Mouse (Mus musculus) intestine, embryonic 14.5 days (tissue): ENCODE results near the gene Gpc2. TPM values are rescaled to one million over a fixed set of nuclear protein-coding genes. Genes with fewer than 3 reads are reported as not detected.
A peak's percentile ranks its signal among the peaks of the same experiment; 100 is the strongest.

Source experiments
- ATAC-seq: fragments of 200-750 bp; cut with Nextera tagmentation; replicated peaks from 2 replicates; pipeline ENCODE4 v1.8.0; 2017; ENCODE audit warnings: low read depth, moderate number of reproducible peaks, moderate TSS enrichment, moderate library complexity; ENCODE audit not compliant: low FRiP score, low TSS enrichment
- DNase-seq: peaks from one replicate; pipeline ENCODE4 v3.0.0-alpha.2; 2018; ENCODE audit warnings: low spot score
- H3K27ac ChIP-seq: fragments of 300-500 bp; sonication (generic); 2 replicates; pipeline ENCODE4 v1.5.1; 2014; ENCODE audit warnings: low read depth, mild to moderate bottlenecking, control low read depth
- H3K27me3 ChIP-seq: fragments of 300-500 bp; sonication (generic); replicated peaks from 2 replicates; pipeline ENCODE4 v1.6.1; 2014; ENCODE audit warnings: low read length, control low read depth; ENCODE audit not compliant: control insufficient read depth, insufficient read depth
- H3K36me3 ChIP-seq: fragments of 300-500 bp; sonication (generic); 2 replicates; pipeline ENCODE4 v1.6.1; 2014; ENCODE audit warnings: low read length, control low read depth; ENCODE audit not compliant: control insufficient read depth, insufficient read depth
- H3K4me1 ChIP-seq: fragments of 300-500 bp; sonication (generic); replicated peaks from 2 replicates; pipeline ENCODE4 v1.6.1; 2014; ENCODE audit warnings: low read length, control low read depth, mixed read lengths; ENCODE audit not compliant: control insufficient read depth, insufficient read depth
- H3K4me2 ChIP-seq: fragments of 300-500 bp; sonication (generic); 2 replicates; pipeline ENCODE4 v1.6.1; 2014; ENCODE audit warnings: low read length
- H3K4me3 ChIP-seq: fragments of 300-500 bp; sonication (generic); 2 replicates; pipeline ENCODE4 v1.5.1; 2014; ENCODE audit warnings: low read depth, low read length, control low read depth, mixed read lengths
- H3K9ac ChIP-seq: fragments of 300-500 bp; sonication (generic); 2 replicates; pipeline ENCODE4 v1.6.1; 2014; ENCODE audit warnings: mild to moderate bottlenecking, low read length
- H3K9me3 ChIP-seq: fragments of 300-500 bp; sonication (generic); 2 replicates; pipeline ENCODE4 v1.6.1; 2016; ENCODE audit warnings: low read length, control low read depth; ENCODE audit not compliant: control insufficient read depth
- WGBS: fragments of 180-500 bp; shearing (Covaris S2); extraction: QIAGEN DNeasy Blood & Tissue Kit; methylation state at CpG from one replicate; pipeline ENCODE4 v1.1.7; 2014; 5-methylcytosine and 5-hydroxymethylcytosine counted together
- polyA plus RNA-seq: library from polyadenylated mRNA; unstranded; fragments of >200 nt; fragmentation: Nextera tagmentation; extraction: Ambion mirVana; gene quantifications from 2 replicates; pipeline ENCODE4 v1.2.1, GENCODE M21; 2014

The Gpc2 gene
- polyA plus RNA-seq: 3.4 and 4.9 TPM in 2 replicates

DNA sequence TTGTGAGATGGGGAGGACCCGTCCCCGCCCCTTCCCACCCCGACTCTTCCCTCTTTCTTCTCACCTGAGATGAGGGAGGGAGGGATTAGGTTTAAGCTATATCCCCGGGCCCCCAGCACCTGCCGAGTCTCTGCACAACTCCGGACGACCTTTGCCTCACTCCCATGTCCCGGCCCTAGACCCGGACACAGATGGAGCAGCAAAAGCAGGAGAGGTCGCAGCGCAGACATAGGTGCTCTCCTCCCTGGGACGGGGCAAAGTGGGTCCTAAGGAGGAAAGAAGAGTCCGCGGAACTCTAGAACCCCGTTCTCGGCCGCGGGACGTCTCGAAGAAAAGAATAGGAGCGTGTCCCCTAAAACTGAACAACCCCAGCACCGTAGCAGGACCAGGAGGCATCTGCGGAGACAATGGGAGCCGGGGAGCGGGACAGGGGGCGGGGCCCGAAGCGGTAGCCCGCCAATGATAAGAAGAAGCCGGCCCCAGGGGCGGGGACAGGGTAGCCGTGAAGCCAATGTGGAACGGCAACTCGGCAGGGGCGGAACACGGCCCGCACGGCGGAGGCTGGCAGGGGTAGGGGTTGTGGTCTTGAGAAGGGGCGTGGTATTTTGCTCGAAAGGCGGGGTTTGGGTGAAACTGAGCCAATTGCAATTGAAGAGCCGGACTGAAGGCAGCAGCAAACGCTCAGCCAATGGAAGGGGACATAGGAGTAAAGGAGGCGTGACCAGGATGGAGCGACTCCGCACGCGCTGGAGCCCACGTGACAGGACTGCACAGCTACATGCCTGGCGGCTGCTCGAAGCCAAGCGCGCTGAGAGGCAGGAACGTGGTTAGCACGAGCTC lies at the start of gene Gpc2, which contains the start of the genes Gm43720 and Stag3:
TSS of gene Gpc2 (minus strand) at position 421 of the 840 bp plus-strand sequence.
TSS of gene Gm43720 (minus strand) at position 374 of the 840 bp plus-strand sequence.
TSS of gene Stag3 (plus strand) at position 656 of the 840 bp plus-strand sequence.
- H3K27ac ChIP-seq: no peak within 1 kb of the TSS
- H3K9me3 ChIP-seq: peaks cover 8% of the 10 kb centered on the region; the same call in 1 of the 2 replicates
- under 1% methylated on average over 56 of the region's 56 CpGs for WGBS
- H3K4me1 ChIP-seq: peaks cover 27% of the 10 kb centered on the region
- ATAC-seq (peak; percentile 99), DNase-seq (peak; percentile 97)
- peak within 1 kb of the TSS; percentile 77 for H3K9ac ChIP-seq
- peak within 1 kb of the TSS; percentile 76 for H3K4me3 ChIP-seq
- peak within 1 kb of the TSS; percentile 80 for H3K4me2 ChIP-seq
- H3K36me3 ChIP-seq: peaks cover 12% of the 10 kb centered on the region
- no peaks in the 10 kb centered on the region for H3K27me3 ChIP-seq

DNA sequence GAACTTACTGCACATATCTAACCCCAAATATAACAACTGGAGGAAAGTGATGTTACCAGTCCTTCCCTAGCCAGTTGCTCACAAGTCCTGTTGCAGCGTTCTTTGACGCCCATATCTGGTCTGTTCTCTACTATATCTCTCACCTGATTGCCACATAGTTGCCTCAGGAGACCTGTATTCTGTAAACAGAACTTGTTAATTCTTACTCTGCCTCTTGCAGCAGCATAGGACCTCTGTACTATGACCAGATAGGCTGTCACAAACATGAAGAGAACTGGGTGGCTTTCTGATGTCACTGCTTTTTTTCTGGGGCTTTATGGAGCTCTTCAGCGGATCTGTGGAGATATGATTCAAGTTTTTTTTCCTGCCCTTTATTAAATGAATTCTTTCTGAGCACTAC lies 33.0 kb upstream of the Gpc2 start:
- no peak overlapping the region for H3K9ac ChIP-seq
- WGBS: 85% methylated on average over 3 of the region's 3 CpGs
- ATAC-seq: no peak
- no peak overlapping the region for H3K27ac ChIP-seq
- H3K9me3 ChIP-seq: no peaks in the 10 kb centered on the region
- H3K36me3 ChIP-seq: no peaks in the 10 kb centered on the region
- H3K4me3 ChIP-seq: no peak overlapping the region
- no peak for DNase-seq
- no peaks in the 10 kb centered on the region for H3K4me1 ChIP-seq
- H3K27me3 ChIP-seq: no peaks in the 10 kb centered on the region
- no peak overlapping the region for H3K4me2 ChIP-seq

DNA sequence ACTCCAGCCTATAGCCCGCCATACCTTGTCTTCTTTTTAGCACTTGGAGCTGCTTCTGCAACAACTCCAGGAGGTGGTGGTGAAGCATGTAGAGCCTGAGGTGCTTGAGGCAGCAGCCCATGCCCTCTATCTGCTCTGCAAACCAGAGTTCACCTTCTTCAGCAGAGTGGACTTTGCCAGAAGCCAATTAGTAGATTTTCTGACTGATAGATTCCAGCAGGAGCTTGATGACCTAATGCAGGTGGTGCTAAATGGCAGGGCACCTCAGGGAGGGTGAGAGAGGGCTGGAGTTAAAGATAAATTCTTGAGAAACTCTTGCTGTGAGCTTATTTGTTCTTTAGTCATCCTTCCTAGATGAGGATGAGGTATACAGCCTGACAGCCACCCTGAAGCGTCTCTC lies 19.8 kb upstream of the Gpc2 start:
- ATAC-seq (no peak), DNase-seq (no peak)
- no peaks in the 10 kb centered on the region for H3K27me3 ChIP-seq
- H3K36me3 ChIP-seq: no peaks in the 10 kb centered on the region
- no peaks in the 10 kb centered on the region for H3K4me1 ChIP-seq
- H3K9ac ChIP-seq: no peak overlapping the region
- H3K27ac ChIP-seq: no peak overlapping the region
- H3K4me3 ChIP-seq: no peak overlapping the region
- H3K9me3 ChIP-seq: no peaks in the 10 kb centered on the region
- WGBS: 77% methylated on average over 2 of the region's 2 CpGs
- H3K4me2 ChIP-seq: no peak overlapping the region

DNA sequence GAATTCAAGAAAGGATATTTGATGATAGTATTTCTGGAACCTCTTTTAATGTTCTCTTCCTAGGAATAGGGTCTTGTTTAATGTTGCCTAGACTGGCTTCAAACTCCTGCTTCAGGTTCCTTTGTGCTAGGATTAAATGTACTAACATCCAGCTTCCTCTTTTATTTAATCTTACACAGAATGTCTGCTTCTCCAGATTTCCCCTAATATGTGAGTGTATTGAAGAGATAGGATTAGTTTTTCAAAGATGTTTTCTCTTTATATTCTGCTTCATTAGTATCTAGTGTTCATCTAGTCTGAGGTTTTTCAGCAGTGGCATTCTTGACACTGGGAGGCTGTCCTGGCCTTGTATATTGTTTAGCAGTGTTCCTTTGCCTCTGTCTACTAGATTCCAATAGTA lies 14.4 kb upstream of the Gpc2 start:
- Histone ChIP-seq H3K9ac (no peak overlapping the region), H3K9me3 (no peaks in the 10 kb centered on the region)
- ATAC-seq: no peak

DNA sequence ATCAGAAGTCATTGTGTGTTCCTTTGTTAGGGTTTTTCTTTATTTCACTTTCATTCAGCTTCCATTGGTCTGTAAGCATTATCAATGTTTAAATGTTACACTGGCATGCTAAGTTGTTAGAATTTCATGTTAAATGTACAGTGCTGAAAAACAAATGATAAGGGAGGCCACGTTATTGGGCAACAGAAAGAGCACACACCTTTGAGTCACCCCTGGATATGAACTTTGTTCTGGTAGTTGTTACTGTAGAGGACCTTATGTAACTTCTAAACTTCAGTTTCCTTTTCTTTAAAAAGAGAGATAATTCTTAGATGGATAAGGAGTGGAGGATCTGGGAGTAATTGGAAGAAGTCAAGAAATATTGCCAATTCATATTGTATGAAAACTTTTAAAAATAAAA lies 11.8 kb upstream of the Gpc2 start:
- DNase-seq (no peak), ATAC-seq (no peak)
- H3K36me3 ChIP-seq: no peaks in the 10 kb centered on the region
- H3K4me3 ChIP-seq: no peak overlapping the region
- 75% methylated on average over 1 of the region's 1 CpGs for WGBS
- H3K9ac ChIP-seq: no peak overlapping the region
- no peaks in the 10 kb centered on the region for H3K27me3 ChIP-seq
- H3K27ac ChIP-seq: no peak overlapping the region
- H3K4me1 ChIP-seq: no peaks in the 10 kb centered on the region
- H3K9me3 ChIP-seq: no peaks in the 10 kb centered on the region
- H3K4me2 ChIP-seq: no peak overlapping the region

More for the DNA sequence above, 14.4 kb upstream of the Gpc2 start:
- no peaks in the 10 kb centered on the region for H3K4me1 ChIP-seq
- DNase-seq: no peak
- H3K27me3 ChIP-seq: no peaks in the 10 kb centered on the region
- H3K4me3 ChIP-seq: no peak overlapping the region
- H3K4me2 ChIP-seq: no peak overlapping the region
- no peak overlapping the region for H3K27ac ChIP-seq
- no peaks in the 10 kb centered on the region for H3K36me3 ChIP-seq

DNA sequence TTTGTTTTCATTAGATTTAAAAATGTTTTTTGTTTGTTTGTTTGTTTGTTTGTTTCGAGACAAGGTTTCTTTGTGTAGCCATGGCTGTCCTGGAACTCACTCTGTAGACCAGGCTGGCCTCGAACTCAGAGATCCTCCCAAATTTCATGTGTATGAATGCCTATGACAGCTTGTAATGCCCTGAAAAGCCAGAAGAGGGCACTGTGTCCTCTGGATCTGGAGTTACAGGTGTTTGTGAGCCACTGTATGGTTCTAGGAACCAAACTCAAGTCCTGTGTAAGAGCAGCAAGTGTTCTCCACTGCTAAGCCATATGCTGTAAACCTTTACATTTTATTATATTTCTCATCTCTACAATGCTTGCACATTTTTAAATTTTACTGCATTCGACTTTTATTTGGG lies 8.1 kb upstream of the Gpc2 start:
- Histone ChIP-seq H3K4me3 (no peak overlapping the region), H3K36me3 (no peaks in the 10 kb centered on the region), H3K4me2 (no peak overlapping the region), H3K27ac (no peak overlapping the region), H3K9me3 (no peaks in the 10 kb centered on the region), H3K4me1 (no peaks in the 10 kb centered on the region), H3K9ac (no peak overlapping the region), H3K27me3 (no peaks in the 10 kb centered on the region)
- ATAC-seq: no peak
- 72% methylated on average over 3 of the region's 3 CpGs for WGBS
- peak; percentile 49 for DNase-seq

DNA sequence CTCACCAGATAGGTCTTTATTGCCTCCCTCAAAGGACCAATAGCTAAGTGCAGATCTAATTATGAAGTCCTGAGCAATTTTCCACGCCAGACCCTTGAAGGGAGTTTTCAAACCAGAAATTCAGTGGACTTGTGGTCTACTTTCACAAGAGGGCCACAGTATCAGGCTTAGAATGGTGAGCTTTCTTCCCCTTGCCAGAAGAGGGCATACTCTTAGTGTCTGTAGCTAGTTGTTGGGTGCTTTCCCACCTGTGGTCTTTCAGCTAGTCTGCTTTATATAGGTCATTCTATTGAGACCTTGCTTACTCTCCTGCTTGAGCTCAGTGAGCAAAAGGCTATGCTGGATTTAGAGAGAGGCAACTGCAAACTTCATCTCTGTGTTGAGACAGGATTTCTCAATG lies 3.7 kb upstream of the Gpc2 start:
- peaks cover 8% of the 10 kb centered on the region; the same call in 1 of the 2 replicates for H3K4me1 ChIP-seq
- whole genome bisulfite sequencing: 57% methylated on average over 1 of the region's 1 CpGs
- H3K4me3 ChIP-seq: no peak overlapping the region
- H3K27ac ChIP-seq: no peak overlapping the region
- DNase-seq (peak; percentile 24), ATAC-seq (no peak)
- peaks cover 8% of the 10 kb centered on the region; the same call in 1 of the 2 replicates for H3K9me3 ChIP-seq
- H3K9ac ChIP-seq: no peak overlapping the region
- H3K4me2 ChIP-seq: no peak overlapping the region
- H3K36me3 ChIP-seq: no peaks in the 10 kb centered on the region
- no peaks in the 10 kb centered on the region for H3K27me3 ChIP-seq

DNA sequence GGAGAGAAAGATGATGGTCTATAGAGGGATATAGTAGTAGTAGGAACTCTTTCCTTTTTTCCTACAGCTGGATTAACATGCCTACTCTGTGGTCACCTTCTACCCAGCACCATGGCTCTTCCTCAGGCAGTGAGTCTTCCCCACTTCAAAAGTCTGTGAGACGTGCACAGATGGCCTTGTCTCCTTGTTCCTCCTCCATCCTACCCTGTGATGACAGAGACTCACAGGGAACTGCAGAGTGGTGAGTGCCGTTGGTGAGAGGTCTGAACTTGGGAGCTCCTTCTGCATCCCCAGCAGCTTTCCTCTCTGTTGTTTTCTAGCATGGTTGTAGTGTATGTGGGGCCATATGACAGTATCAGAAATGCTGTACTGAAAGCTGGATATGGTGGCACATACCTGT lies 2.0 kb upstream of the Gpc2 start:
- DNase-seq: peak; percentile 42
- H3K27me3 ChIP-seq: no peaks in the 10 kb centered on the region
- H3K9me3 ChIP-seq: peaks cover 8% of the 10 kb centered on the region; the same call in 1 of the 2 replicates
- H3K27ac ChIP-seq: no peak overlapping the region
- no peak overlapping the region for H3K9ac ChIP-seq
- H3K4me1 ChIP-seq: peaks cover 13% of the 10 kb centered on the region; the same call in 1 of the 2 replicates
- WGBS: 89% methylated on average over 2 of the region's 2 CpGs
- H3K36me3 ChIP-seq: peaks cover 7% of the 10 kb centered on the region
- H3K4me3 ChIP-seq: no peak overlapping the region
- no peak overlapping the region for H3K4me2 ChIP-seq
- ATAC-seq: no peak
